Mouse (Mus musculus) kidney, postnatal 36 days (tissue): ENCODE data around the gene Lbx2.

Experiments used
- DNase-seq, 2 experiments: peaks; one replicate each; pipeline ENCODE4 v3.0.0; 2021 to 2022; ENCODE audit warnings: mixed read lengths in 2 of 2

Gene Lbx2

DNA sequence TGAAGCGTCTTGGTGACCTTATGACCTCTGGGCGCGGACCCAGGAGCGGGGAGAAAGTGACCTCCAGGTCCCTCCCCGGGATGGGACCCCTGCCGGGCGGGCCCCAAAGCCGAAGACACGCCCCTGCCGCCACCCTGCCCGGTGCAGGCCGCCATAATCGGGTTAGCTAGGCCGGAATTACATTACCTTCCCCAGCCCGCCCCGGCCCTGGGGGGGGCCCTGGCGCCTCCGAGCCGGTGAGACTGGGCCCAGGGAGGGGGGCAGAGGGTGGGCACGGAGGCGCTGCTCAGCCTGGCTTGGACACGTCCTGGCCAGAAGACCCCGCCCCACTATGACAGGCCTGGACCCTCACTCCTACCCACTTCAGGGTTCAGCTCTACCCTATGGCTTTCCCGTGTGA, 14.9 kb upstream of the Lbx2 start:
- DNase-seq = no peak

DNA sequence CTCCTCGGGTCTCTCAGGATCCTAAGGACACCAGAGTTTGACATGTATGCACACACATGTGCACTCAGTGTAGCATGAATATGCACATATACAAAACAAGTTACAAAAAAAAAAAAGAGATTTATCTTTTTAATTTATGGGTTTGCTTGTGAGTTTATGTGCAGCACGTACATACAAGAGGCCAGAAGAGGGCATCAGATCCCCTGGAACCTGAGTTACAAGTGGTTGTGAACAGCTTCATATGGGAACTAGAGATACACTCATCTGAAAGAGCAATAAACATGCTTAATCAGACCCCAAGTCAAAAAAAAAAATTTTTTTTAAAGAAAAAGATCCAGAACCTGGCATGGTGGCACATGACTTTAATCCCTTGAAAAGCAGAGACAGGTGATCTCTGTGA, 11.2 kb upstream of the Lbx2 start:
- peak in 1 of 2 experiments; percentile 43 for DNase-seq

DNA sequence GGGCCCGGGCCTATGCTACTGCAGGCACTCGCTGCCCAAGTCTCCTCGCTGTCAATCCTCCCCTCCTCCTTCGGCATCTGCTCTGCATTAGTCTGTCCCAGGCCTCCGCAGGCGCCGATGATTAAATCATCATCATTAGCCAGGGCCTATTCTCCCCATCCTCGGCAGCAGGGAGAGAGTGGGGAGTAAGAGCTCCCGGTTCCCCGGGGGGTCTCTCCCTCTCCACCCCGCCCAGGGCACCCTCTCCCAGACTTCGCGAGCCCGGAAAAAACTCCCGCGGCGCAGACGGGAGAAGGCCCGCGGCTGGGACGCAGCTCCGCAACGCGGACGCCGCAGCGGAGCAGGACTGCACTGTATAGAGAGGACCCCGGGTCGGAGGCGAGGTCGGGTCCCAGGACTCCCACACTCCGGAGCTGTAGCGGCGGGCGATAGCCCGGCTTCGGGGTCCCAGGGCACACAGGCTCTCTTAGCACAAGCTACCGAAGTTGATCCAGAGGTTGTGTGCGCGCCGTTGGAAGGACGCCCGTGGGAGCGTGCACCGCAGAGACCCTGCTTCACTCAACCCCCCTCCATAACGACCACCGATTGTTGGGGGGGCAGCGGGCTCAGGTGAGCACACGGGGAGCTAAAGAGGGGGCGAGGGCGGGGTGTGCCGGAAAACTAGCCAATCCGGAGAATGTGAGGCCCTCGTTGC, 8.4 kb upstream of the Lbx2 start, which contains the start of gene Pcgf1:
TSS of gene Pcgf1 (plus strand) at position 240 of the 694 bp plus-strand sequence.
- DNase-seq = peak in 1 of 2 experiments; percentile 53

DNA sequence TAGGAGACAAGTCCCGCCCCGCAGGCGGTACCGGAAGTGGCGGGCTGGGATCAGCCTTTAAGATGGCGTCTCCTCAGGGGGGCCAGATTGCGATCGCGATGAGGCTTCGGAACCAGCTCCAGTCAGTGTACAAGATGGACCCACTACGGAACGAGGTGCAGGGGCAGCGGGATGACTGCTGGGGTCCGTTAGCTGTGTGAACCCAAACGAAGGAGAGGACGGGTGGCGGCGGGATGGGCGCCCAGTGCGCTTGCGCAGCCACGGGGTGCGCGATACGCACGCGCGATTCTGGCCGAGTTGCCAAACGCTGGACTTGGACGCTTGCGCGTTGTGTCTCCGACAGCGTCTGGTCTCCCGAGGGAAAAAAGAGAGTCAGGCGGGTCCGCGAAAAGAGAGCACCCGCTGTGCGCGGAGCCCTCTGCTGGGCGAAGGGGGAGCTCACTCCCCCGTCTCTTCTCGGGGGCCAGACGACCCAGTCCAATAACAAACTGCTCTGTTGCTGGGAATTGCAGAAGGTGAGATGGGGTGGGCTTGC, 7.8 kb upstream of the Lbx2 start:
- DNase-seq = peak; percentile 99 to 100

DNA sequence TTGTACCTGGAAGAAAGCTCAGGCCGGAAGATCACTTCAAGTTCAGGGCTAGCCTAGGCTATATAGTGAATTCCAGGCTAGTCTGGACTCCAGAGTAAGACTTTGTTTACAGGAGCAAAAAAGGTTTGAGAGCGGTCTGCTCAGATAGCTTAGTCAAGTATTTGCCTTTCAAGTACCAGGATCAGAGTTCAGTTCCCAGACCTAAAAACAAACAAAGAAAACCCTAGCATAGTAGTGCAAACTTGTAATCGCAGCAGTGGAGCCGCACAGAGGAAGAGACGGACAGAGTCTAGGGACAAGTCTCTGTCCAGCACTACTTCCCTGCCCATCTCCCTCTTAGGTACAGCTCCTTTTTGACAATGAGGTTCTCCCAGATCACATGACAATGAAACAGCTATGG, 6.0 kb upstream of the Lbx2 start:
- DNase-seq = no peak

DNA sequence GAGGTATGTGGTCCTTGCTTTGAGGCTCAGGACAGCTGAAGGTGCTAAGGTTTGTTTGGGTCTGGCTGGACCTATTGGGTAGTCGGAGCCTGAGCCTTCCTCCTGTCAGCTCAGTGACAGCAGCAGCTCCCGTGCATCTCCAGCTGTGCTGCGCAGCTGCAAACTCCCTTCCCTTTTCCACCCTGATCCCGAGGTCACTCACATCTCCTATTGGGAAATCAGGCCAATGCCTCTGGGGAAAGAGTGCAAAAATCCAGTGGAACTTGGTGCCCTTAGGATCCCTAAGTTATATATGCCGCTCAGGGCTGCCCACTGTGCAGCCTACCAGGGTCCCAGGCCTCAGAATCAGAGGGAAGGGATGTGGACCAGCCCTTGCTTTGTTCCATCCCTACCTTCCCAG, 2.7 kb upstream of the Lbx2 start:
- no peak for DNase-seq

DNA sequence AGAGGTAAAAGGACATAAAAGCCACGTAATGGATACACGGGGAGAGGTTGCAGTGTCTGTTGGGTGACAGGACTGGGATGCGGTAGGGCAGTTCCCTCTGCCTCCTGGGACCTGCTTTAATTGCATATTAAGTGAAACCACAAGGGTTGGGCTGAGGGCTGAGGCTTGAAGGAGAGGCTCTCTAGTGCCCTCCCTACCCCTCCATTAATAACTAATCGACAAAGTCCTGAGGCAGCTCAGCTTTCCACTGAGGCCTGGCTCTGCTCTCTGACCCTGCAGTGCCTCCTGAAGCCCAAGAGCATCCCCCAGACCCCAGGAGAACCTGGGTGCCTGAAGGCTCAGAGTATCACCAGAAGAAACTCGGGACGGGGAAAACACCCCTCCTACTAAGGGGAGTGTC, 1.7 kb upstream of the Lbx2 start:
- DNase-seq = peak; percentile 14 to 36

DNA sequence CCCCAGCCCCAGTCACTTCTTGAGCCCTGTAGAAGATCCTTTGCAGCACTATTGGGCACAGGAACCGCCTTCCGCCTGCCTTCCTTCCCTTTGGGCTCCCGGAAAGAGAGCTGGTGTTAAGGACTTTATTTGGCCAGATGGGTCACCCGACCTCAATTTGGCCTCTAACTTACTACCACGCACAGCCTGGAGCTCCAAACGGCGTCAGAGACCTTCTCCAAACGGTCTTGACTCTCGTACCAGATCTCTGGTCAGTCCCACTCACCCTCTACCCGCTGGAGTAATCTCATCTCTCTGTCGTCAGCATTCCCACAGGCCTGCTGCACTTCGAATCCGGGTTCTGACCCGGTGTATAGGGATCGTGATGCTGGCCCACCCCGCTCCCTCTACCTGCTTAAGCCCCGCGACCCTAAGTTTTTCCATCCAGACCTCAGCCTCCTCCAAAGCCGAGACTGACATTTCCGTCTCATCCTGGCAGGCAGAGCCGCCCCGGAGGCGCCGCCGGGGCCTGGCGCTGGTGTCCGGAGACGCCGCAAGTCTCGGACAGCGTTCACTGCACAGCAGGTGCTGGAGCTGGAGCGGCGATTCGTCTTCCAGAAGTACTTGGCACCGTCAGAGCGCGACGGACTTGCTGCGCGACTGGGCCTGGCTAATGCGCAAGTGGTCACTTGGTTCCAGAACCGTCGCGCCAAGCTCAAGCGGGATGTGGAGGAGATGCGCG, 1.2 kb downstream of the Lbx2 start:
- peak; percentile 47 to 68 for DNase-seq

DNA sequence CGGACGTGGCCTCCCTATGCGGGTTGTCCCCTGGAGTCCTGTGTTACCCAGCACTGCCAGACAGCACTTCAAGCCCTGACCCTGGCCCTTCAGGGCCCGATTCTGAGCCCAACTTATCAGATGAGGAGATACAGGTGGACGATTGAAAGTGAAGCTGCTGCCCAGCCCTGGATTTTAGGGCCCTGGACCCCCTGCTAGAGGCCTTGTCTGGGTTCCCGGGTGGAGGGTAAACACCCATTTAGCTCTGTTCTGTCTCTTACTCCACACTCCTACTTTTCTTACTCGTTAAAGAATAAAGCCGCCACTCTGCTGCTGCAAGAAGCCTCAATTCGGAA, 1.7 kb downstream of the Lbx2 start:
- DNase-seq = no peak

DNA sequence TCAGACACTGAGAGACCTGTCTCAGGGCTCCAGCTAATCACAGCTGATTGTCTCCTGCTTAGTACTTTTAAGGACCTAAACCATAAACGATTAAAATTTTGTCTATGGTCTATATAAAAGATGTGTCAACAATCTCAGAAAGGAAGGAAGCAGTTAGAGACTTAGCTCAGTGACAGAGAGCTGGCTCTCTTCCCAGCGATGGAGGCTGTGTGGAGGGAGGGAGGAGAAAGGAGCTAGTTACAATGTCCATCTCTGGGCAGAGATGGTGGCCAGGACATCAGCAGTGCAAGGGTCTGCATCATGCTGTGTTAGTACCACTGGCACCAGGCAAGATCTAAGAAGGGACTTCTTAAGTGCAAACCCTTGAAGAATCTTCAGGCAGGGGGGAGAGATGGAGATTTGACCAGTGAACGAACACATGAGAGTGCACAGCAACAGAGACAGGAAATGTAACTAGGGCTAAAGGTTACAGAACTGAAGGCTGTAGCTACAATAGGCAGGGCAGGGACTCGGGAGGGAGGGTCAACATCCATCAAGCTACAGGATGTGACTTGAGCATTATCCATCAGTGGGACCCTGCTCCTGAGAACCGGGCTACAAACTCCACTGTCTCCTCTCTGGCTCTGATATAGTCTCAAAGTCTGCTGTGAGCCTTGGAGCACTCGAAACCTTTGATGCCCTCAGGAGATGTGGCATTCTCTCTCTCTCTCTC, 6.4 kb downstream of the Lbx2 start:
- DNase-seq = peak; percentile 35 to 71

DNA sequence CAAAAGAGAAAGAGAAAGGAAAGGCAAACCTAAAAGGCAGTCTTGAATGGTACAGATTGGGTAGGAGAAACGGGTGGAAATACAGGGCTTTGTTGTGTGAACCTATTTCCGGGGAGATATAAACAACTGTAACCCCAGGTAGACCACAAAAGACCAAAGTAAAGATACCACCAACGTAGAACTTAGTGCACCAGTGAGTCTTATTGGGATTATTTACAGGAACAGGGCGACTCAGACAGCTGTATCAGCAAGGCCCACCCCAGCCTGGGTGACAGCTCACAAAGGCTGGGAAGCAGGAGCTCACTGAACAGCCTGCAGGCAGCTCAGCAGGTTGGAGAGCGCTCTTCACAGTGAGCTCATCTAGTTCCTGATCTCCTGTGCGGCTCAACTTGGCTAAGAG, 9.8 kb downstream of the Lbx2 start:
- no peak for DNase-seq

DNA sequence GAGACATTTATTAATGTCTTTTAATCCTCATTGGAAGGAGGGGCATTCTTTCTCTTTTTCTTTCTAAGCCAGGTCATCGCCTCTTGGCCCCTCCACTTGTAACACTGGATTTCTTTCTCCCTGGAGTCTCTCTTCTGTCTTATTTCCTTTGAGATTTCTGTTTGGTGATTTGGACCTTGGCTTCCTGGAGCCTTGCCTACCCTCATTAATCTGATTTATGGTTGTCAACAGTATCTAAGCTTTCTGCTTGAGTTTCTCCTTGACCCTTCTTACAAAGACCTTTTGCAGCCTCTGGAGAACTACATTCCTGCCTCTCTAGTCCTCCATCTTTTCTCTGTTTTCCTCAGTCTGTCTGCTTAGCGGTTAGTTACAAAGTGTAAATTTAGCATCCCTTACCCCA, 12.2 kb downstream of the Lbx2 start:
- DNase-seq = peak; percentile 62 to 81

DNA sequence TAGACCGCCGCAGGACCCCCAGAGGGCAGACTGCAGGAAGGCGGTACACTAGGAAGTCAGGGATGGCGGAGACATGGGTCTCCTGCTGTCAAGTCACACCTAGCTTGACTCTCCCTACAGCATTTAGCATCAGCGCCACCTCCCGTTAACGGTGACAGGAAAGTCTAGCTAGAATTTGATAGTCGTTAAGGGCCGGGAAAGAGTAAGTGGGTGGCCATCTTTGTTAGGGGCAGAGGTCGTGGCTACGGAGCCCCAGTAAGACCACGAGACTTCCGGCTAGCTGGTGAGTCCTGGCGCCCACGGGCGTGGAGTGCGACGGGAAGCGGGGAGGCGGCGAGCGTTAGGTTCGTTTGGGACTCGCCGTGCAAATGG, 15.1 kb downstream of the Lbx2 start, which contains the start of the genes Ccdc142 and Gm42688:
TSS of gene Ccdc142 (plus strand) at position 286 of the 372 bp plus-strand sequence.
TSS of gene Gm42688 (plus strand) at position 302 of the 372 bp plus-strand sequence.
- peak; percentile 94 to 95 for DNase-seq

DNA sequence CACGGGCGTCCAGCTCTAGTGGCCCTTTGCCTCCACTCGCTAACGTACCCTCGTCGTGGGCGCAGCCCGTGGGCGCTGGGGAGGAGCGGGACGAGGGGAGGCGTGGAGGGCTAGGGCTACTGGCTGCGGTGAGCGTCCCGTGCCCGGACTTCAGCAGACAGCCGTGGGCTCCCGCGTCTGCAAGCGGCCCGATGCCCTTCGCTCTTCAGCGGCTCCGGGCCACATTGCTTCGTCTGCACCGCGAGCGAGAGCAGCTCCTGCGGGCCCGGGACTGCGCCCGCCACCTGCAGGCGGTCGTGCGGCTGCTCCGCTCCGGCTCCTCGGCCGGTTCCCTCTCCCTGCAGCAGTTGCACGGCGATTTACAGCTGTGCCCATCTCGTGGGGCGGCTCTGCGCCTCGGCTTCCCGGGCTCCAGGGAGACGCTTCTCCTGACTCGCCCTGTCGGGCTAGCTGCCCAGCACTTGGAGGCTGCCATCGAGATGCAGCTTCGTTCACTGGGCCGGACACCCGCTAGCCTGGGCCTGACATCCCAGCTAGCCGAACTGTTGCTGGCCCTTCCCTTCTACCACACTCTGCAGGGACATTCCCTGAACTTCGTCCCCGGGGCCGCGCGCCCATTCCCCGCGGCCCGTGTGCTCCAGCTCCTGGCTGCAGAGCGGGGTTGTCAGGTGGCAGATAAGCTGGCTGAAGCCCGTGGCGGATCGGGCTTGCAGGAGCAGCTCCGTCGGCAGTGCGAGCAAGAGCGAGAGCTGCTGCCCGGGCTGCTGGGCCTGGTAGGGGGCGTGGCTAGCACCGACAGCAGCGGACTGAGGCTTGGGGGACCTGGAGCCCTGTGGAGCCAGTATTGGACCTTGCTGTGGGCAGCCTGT, 15.8 kb downstream of the Lbx2 start:
- DNase-seq = peak; percentile 63 to 78

DNA sequence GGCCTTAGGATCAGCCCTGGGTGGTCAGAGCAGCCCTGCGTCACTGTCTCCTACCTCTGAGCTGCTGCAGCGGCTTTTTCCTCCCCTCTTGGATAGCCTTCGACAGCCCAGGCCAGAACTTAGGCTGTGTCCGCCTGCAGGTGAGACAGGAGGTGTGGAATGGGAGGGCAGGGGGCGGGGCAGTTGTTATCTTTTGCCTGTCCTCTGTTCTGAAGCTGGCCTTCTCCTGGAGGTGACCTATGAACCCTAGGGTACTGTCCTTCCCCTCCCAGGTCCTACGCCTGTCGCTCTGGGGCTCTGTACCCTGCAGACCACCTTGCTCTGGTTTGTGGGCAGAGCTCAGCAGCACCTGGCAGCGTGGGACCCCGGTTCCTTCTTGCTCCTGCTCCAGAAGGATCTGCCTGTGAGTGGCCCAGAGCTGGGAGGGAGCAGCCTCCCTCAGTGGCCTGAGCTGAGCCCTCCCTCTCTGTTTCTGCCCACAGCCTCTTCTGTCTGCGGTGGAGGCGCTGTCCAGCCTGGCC, 17.0 kb downstream of the Lbx2 start:
- no peak for DNase-seq

DNA sequence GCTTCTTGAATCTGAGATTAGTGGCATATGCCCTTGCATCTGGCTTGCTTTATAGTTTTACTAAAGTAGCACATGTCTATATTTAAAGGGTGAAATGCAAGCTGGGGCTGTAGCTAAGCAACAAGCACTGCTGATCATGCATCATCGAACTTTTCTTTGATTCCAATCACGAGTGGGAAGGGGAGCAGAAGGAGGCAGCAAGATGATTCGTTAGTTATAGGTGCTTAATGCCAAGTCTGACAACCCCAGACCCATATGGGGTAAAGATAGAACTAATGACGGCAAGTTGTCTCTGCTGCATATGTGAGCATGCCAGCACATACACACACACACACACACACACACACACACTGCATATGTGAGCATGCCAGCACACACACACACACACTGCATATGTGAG, 18.0 kb downstream of the Lbx2 start:
- DNase-seq = no peak

DNA sequence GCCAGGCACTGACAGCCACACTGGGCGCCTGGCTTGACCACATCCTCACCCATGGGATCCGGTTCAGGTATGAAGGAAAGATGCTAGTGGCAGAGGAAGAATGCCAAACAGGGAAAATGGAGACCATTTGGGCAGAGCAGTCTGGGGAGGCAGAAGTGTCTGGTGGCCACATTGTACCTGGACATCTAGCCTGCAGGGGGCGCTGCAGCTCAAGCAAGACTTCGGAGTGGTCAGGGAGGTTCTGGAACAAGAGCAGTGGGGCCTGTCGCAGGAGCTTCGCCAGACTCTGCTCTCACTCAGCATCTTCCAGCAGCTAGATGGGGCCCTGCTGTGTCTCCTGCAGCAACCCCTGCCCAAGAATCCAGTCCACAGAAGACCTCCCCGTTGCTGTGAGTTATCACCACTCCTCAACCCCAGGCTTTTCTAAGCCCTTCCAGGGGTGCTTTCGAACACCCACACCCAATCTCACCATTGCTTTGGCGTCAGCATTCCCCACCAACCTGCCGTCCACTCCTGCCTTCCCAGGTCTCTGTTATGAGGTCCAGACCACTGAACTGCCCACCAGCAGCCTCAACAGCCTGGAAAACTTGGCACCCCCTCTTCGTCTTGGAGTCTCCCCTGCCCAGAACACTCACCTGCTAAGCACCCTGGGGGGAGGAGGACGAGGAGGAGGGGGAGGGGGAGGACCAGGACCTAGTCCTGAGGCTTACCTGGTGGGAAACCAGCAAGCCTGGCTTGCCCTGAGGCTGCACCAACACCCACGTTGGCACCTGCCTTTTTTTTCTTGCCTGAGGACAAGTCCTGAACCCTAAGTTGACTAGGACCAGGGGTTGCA, 21.6 kb downstream of the Lbx2 start:
- DNase-seq = peak; percentile 81 to 94

DNA sequence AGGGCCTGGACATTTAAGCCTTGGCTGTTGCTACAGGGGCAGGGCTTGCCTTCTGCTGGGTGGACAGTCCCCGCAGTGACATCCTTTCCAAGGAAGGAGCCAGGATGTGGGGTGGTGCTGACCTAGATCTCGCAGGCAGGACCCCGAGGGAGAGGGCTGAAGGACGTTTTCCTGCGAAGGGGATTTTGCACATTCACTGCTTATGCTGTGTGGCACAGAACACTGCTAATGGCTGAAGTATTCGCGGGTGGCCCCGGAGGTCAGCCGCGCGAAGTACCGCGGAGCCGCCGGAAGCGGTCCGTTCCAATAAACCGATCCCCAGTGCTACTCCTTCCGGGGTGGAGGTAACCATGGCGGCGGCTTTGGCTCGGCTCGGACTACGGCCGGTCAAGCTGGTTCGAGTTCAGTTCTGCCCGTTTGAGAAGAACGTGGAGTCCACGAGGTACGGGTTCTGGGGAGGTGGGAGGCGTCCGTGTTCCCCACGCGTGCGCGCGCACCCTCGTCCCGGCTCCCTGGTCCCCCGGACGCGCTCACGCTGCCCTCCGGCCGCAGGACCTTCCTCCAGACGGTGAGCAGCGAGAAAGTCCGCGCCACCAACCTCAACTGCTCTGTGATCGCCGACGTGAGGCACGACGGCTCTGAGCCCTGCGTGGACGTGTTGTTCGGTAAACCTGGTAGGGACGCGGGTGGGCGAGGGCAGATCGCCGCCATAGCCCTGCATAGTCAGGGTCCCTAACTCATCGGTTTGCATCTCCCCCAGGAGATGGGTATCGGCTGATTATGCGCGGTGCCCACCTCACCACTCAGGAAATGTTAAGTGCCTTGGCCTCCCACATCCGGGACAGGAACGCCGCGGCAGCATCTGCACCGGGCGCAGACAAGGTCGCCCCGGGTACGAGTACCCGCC, 22.8 kb downstream of the Lbx2 start, which contains the start of gene Mrpl53:
TSS of gene Mrpl53 (plus strand) at position 279 of the 907 bp plus-strand sequence.
- peak; percentile 83 to 90 for DNase-seq

DNA sequence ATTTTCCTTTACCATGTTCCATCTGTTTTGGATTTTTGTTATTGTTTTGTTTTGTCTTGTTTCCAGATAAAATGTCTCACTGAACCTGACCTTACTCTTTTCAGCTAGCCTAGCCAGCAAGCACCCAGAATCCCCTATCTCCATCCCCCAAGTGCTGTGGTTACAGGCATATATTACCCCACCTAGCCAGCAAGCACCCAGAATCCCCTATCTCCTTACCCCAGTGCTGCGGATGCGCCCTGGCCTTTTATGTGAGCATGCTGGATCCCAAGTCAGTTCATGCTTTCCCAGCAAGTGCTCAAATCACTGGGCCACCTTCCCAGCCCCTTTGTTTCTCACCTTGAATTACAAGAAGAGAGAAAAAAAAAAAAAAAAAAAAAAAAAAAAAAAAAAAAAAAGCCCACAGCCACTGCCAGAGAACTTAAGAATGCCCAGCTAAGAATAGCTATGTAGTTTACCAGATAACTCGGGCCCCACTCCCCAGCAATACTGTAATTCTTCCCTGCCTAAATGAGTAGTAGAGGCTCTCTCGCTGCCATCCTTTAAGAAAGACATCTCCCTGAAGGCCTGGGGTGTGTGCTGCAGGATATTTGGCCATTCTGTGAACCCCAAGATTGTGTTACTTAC, 25.5 kb downstream of the Lbx2 start:
- DNase-seq = no peak
